Mouse (Mus musculus): ENCODE results near the gene Ddx28.
"Not testable (repeated sequence)": the region's sequence is repeated elsewhere in the genome, so short reads cannot be mapped to it uniquely, and the experiment has no call there.

Gene Ddx28

DNA sequence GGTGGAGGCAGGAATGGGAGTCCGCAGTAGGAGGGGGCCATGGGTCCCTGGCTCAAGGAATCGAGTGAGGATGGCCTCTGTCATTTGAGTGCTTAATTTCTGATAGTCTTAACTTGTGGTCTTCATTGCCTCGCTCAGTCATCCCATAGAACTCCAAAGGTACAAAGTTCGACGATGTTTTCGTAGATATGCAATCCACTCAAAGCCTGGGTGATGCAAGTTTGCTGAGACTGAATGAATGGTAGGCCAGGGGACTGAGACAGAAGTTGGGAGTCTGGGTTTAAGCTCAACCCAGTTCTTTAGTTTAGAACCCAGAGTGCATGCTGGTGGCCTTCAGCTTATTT lies at the start of gene Ddx28:
Gene Ddx28, minus strand, starts transcription at position 240 of the 344 bp plus-strand sequence.
- no peak for DNase-seq

DNA sequence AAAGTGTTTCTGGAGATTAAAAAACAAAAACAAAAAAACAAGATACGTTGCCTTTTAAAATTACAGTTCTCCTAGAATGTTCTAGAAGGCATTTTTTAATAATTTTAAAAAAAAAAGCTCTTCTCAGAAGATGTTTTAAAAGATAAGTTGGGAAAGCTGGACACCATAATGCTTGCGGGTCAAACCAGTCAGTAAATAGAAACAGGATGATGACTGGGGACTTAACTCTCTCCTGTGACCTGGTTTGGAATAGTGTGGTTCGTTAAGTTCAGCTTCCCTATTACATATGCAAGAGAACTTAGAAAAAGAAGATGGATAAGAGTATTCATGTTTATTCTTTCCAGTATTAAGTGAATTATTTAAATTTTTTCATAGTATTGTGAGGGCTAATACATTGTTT lies 48.8 kb upstream of the Ddx28 start:
- no peak for DNase-seq

DNA sequence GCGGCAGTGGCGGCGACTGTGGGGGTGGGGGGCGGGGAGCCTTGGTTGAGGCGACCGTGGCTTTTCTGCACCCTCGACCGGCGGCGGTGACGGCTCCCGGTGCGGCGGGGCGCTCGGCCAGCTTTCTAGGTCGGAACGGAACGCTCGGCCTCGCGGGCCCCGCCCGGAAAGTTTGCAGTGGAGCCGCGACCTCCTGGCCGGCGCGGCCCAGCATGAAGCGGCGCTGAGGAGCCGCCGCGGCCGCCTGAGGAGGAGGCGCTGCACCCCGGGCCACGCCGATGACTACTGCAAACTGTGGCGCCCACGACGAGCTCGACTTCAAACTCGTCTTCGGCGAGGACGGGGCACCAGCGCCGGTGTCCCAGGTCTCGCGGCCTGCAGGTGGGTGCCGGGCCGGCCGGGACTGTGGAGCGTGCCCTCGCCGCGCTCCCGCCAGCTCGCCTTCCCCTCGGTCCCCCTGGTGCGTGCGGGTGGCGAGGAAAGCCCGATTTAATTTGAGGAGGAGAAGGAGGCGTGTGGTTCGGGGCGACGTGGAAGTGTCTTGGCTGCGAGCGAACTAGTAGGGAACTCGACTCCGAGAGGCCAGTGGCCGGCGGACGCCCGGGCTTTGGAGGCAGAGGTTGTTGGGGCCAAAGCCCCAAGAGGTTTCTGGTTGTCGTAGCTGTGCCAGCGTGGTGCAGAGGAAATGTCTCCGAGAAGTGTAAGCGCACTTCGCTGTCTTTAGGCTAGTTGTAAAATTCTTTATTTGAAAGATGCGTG lies 48.1 kb upstream of the Ddx28 start:
- peak; percentile 57 for DNase-seq

DNA sequence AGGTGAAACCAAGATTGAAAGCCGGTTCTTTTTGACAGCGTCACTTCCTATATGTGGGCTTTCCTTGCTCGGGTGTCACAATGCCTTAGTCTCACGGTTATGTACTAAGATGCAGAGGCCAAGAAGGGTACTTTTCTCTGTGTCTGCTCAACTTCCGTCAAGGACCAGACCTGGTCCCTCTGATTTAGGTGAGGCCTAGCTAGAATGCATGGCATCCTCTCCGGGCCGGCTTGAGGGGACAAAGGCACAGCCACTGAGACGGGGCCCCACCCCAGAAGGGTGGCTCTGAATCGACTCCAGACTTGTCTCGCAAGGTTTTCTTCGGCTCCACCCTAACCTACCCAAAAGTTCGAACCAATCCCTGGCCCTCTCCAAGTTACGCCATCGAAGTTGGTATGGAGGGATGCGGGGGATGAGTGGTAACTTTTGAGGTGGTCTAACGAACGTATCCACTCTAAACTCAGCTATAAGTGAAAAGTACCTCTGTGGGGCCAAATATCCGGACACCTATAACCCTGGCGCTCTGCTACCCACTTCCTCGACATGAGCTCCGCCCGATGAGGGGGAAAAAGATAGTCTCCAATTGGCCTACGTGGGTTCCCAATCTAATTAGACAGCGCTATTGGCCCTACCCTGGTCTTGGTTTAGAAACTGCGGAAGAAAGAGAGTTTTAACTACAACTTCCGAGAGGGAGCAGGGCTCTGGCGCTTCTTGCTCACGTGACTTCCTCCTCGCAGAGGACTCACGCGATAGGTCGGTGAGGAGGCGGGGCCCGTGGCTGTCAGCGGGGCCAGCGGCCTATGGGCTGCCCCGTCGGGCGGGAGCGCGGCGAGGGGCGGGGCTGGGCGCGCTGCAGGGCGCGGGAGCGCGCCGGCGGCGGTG lies 47.3 kb upstream of the Ddx28 start, which contains the start of gene Nfatc3:
Gene Nfatc3, plus strand, starts transcription at position 110 of the 882 bp plus-strand sequence.
- peak; percentile 96 for DNase-seq

DNA sequence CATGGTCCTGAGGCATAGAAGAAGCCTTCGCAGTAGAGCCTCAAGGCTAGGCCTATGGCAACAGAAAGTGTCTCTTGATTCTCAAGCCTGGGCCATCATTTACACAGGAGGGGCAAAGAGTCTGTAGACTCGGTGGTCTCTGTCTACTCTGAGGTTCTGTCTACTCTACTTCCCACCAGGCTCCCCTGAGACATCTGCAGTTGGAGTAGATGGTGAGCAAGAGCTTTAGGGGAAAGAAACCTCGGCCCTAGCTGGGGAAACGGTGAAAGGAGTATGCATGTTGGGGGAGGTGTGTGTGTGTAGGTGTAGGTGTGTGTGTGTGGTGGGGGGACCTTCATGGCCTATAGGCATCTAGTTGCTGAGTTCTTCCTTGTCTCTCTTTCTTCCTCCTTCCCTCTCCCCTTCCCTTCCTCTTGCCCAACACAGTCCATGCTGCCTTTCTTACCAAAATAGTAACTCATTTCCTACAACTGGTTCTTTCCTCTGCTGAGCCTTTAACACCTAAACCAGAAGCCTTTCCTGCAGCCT lies 44.8 kb upstream of the Ddx28 start:
- no peak for DNase-seq

DNA sequence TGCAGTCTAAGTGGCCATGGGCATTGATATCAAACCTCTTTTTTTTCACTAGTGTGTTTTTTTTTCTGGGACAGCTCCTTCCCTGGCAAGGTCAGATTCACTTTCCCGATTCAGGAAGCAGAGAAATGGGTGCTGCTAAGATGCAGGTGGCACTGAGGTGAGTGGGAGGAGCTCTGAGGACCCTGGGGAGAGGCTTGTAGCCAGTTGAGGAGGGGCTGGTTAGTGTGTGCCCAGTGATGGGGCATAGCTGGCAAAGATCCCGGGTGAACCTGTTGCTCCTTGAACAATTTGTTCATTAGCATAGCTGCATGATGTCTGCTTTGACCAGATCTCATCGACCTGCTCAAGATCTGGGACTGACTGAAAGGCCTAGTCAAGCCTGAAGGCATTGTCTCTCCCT lies 43.4 kb upstream of the Ddx28 start:
- DNase-seq, result no peak

DNA sequence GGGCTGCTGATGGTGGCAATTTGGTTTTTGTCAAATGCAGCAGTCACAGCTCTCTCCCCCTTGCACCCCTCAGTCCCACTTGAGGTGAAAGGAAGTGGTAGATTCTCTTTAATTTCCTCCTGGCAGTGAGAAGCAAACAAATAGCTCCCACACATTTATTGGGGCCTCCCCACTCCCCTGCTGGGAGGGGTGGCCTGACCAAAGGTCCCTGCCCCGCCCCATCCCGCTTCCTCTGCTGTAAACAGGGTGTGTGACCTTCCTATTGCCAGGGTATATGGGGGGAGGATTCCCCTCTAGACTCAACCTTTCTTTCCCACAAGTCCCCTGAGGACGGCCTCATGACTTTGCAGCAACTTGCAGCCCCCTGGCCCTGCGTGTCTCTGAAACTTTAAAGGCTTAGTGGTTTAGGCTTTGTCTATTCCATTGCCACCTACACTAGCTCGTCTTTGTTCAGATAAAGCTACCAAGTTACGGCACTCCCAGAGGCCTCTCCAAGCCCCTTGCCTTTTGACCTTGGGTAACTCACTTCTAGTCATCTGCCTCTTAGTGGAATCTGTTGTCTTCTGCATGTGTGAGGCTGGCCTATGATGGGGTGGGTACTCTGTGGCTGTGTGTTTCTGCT lies 42.6 kb upstream of the Ddx28 start:
- DNase-seq, result peak; percentile 60

DNA sequence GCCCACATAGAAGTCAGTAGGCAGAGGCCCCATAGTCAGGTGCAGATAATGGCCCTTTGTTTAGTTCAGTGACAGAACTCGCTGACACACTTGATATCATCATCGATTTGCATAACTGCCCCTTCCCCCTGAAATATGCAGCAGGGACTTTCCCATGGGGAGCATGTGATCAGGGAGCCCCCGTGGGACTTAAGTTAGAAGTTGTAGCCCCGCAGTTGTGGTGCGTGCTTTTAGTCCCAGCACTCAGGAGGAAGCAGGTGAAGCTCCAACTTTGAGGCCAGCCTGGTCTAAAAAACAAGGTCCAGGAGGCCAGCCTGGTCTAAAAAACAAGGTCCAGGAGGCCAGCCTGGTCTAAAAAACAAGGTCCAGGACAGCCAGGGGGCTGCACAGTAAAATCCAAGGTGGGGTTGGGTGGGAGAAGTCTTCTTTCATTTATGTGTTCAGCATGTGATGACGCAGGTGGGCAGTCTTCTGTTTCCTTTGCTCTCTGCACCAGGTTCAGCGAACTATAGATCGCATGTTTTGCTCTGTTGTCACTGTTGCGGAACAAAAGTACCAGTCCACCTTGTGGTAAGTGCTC lies 40.9 kb upstream of the Ddx28 start:
- no peak for DNase-seq

DNA sequence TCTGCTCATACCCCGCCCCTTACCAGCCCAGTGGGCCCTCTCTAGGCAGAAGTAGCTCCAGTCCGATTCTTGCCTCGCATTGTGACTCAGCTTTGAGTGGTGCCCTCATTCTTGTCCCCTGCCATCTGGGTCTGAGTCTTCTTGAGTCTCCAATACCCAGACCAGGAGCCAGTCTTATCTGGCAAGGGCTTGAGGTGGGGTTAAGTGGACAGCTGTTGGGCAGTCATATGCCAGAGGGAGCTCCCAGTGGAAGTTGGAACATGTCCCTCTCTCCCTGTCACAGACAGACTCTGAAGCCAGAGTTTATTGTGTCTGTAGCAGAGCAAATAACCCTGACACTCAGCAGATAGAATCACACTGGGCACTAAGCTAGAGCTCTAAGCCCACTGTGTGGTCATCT lies 39.4 kb upstream of the Ddx28 start:
- DNase-seq, result no peak

DNA sequence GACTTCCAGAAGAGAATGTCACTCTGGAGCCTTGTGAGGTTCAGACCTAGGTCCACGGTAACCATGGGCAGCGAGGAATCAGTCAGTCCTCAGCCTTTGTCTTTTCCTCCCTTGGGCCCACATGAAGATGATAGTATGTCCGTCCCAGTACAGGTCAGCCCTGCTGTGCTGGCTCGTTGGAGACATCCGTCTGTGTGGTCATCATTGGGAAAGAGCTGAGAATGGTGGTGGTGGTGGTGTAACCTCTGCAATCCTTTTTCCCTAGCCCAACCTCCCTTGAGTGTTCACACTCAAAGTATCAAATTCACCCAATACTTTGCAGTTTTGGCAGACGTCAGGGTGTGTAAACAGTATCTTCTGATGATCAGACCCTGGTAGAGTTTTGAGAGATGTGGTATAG lies 38.2 kb upstream of the Ddx28 start:
- no peak for DNase-seq

DNA sequence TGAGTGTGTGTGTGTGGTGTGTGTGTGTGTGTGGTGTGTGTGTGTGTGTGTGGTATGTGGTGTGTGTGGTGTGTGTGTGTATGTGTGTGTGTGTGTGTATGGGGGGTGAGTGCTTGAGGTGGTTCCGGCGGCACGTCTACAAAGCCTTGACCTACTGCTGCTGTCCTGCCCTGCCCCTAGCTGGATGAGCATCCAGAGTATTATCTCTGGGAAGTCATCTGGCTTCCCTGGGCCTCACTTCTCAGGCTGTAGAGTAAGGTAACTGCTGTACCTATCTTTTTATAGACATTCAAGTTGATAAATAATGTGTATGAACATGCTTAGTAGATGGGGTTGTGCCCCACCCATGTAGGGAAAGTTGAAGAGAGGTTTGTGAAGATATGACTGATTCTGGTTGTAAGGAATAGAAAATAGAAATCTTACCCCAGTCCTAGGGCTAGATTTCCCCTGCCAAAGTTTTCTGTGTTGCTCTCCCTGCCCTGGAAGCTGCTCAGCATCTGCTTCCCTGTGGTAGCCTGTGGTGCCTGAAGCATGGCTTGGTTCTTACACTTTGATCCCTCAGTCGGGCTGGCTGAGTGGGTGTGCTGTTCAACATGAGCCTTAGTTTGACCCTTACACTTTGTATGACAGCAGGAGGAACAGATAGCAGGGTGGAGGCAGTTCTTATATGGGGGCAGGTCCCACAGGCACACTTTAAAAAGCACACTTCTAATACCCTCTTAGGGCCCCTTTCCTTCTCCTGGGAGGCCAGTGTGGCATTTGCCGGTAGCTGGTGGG lies 36.4 kb upstream of the Ddx28 start:
- DNase-seq, result no peak

DNA sequence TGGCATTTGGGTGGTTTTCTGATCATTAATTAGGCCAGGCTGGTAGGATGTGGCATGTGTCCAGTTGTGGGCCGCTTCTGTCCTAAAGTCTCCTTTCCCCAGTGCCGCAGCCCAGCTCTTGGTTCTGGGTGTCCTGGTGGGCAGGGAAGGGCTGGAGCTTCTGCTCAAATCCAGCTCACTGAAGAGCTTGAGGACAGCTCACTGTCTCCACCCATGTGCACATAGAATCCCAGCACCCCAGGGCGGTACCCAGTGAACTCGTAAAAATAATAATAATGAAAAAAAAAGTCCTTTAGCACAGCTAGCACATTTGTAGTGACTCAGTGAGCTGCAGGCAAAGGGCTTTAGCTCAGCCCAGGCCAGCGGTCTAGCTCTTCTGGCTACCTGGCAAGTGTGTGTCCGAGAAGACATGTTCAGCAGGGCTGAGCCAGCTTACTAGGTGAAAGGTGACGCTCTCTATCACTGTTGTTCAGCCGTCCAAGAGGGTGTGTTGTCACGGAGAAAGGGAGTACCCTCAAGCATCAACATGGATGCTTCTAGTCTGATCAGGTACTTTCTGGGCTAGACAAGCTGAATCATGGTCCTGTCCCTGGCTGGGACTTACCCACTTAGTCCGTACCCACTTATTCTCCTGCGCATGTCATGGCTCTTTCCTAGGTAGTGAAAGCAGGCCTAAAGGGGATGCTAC lies 35.3 kb upstream of the Ddx28 start:
- DNase-seq, result no peak

DNA sequence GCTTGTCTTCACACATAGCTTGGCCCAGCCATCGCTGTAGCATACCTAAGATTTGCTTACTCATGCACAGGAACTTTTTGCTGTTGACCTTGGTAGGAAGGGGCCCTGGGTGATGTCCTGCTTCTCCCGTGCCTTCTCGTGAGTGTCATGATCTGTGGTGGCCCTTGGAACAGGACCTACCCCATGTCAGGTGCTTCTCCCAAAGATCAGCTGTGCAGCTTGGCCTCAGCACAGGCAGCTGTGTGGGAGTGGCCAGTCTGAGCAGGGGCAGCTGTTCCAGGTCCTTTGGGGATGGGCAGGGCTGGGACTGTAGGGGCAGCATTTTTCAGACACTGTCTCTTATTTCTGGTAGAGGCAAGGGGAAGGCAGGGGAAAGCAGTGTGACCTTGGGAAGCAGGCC lies 32.5 kb upstream of the Ddx28 start:
- DNase-seq, result peak; percentile 10

DNA sequence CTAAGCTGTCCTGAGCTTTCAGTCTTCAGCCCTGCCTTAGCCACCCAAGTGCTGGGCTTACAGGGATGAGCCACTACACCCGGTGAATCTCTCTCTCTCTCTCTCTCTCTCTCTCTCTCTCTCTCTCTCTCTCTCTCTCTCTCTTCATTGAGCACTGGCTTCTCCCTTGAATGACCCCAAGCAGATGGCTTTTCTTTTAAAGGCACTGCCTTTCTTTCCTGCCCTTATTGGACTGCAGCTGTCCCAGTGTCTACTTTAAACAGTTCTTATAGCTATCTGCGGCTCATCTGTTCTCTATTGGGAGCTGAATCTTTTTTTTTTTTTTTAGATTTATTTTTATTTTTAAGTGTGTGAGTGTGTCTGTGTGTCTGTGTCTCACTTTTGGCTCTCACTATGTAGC lies 31.4 kb upstream of the Ddx28 start:
- DNase-seq, result no peak

DNA sequence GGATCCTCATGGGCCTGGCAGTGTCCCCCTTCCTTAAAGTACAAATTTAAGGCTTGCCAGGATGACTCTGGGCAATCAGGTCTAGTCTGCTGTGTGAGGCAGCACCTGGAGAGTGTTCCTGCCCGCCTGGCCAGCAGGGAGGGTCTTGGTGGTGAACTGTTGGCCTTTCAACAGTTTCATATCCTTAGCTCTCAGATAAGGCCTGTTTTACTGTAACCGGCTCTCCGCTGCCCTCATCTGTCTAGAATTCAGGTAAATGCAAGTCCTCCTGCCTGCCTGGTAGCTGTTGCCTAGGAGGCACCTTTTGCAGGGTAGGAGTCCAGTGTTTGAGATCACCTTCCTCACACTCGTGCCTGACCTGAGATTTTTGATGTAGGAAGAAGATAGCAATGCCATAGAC lies 28.5 kb upstream of the Ddx28 start:
- no peak for DNase-seq

DNA sequence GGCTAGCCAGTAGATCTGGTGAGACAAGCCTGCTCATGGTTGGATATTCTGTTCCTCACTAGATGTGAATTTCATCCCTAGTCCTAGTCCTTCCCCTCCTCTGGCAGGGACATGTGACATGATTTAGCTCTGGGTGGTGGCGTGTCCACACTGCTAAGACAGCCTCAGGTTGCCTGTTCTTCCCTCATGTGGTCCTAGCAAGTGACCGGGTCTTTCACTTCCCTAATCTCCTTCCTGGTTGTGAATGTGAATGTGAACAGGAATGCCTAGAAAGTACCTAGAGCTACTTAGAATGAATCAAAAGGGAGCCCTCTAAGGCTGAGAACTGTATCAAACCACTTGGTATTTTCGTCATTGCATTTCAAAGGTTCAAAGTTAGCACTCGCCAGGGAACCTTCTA lies 27.9 kb upstream of the Ddx28 start:
- DNase-seq, result no peak

DNA sequence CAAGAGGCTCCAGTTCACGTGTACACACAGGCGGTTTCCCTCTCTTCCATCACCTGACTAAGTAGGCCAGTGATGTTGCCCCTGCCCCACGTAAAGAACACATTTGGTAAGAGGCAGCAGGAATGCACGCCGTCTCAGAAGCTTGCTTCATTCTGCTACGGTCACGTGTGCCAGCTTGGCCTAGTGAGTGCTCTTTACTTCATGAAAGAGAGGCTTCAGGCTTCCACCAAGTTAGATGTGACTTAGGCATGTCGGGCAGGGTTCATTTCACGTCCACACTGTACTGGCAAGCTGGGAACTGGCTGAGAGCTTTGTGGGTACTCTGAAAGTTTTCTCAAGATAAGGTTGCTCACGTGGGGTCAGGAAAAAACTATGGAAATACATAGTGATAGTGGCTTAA lies 27.0 kb upstream of the Ddx28 start:
- DNase-seq, result no peak

DNA sequence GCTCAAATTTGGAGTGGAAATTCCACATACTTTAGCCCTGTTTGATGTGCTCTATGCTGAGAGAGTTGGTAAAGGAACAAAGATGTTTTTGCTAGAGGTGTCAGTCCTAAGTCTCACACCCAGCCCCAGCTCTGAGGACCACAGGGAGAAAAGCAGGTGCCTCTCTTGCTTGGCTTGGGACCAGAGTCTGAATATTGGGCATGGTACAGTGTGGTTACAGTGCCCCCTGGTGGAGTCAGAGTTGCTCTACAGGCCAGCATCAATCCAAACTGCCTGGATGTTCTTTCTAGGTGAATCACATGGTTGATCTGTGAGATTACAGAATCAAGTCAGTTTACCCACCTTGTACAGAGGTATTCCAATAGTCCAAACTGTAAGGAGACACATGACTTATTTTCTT lies 10.8 kb upstream of the Ddx28 start:
- DNase-seq, result peak; percentile 84

DNA sequence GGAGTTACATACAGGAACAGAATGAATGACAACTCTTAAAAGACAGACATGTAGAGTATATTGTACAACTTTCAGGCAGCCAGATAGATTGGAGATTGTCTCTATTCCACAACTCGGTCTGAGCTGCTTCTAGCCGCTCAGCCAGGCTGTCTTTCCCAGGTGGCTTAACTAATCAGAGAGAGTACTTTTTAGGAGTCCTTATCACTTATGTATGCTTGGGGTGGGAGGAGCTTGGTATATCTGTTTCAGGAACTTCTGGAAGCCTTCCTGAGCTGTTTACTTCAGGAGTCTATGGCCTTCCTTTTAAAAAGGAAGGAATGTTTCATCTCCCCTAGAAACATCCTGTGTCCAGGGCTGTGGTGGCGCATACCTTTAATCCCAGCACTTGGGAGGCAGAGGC lies 6.4 kb upstream of the Ddx28 start:
- no peak for DNase-seq

DNA sequence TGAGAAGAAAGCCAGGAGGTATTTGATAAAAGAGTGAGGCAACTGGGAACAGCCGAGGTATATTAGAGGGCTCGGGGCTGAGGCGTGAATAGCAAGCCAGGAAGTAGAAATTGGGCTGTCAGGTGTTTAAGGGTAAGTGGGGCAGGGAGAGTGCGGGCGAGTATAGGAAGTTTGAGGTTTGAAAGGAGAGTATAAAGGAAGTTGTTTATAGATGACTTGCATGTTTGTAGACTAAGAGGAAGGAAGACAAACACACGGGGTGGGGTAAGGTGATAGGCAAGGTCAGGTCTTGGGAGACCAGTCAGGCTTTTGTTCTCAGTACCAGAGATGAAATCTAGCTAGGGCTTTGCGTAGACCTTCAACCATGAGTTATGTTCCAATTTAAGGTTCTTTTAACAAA lies 5.4 kb upstream of the Ddx28 start:
- no peak for DNase-seq

DNA sequence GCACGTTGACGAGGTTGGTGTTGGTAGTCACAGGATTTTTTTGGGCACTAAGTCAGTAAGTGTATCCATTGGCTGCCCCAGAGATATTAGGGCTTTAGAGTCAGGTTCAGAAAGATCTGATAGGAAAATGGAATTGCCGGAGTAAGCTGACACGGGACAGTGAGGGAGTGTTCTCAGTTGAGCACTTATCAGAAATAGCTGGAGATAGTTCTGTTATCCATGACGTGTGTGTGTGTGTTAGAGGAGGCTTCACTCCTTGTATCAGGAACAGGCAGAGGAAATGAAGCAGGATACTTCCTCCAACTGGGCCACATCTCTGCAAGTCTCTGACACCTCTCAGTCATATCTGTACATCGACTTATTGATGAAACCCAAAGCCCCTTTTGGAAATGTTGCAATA lies 4.6 kb upstream of the Ddx28 start:
- DNase-seq, result no peak

DNA sequence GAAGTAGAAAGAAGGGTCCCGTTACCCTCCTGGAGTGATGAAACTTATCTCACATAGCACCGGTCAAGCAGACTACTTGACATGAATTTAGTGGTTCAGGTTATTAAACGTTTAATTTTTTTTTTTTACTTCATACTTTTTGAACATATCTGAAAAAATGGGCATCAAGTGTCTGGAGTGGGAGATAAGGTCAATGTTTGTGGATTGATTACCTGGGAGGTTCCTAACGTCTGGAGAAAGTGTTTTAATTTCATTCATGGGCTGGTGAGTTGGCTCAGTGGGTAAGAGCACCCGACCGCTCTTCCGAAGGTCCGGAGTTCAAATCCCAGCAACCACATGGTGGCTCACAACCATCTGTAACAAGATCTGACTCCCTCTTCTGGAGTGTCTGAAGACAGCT lies 521 bp upstream of the Ddx28 start:
- not testable (repeated sequence) for DNase-seq

Data from lung, postnatal 14 days (tissue).